Mouse (Mus musculus) midbrain, embryonic 16.5 days (tissue): ENCODE results near the gene Bpifb4. TPM values are rescaled to one million over a fixed set of nuclear protein-coding genes. Genes with fewer than 3 reads are reported as not detected.

Source experiments
- ATAC-seq: fragments of 200-750 bp; cut with Nextera tagmentation; 2 replicates; pipeline ENCODE4 v1.8.0; 2017; ENCODE audit warnings: moderate TSS enrichment
- H3K27ac ChIP-seq: fragments of 300-500 bp; sonication (generic); 2 replicates; pipeline ENCODE4 v1.5.1; 2014; ENCODE audit warnings: mild to moderate bottlenecking, low read length, mixed read lengths
- H3K27me3 ChIP-seq: fragments of 300-500 bp; sonication (generic); 2 replicates; pipeline ENCODE4 v1.6.1; 2014; ENCODE audit warnings: low read depth, low read length, mixed read lengths; ENCODE audit not compliant: control insufficient read depth, insufficient read depth
- H3K36me3 ChIP-seq: fragments of 300-500 bp; sonication (generic); 2 replicates; pipeline ENCODE4 v1.6.1; 2014; ENCODE audit warnings: mild to moderate bottlenecking, low read length, moderate library complexity, mixed read lengths; ENCODE audit not compliant: control insufficient read depth, insufficient read depth
- H3K4me1 ChIP-seq: fragments of 300-500 bp; sonication (generic); 2 replicates; pipeline ENCODE4 v1.6.1; 2014; ENCODE audit warnings: mild to moderate bottlenecking, low read length, mixed read lengths; ENCODE audit not compliant: control insufficient read depth, insufficient read depth
- H3K4me2 ChIP-seq: fragments of 300-500 bp; sonication (generic); 2 replicates; pipeline ENCODE4 v1.6.1; 2014; ENCODE audit warnings: mild to moderate bottlenecking, low read length, mixed read lengths
- H3K4me3 ChIP-seq: fragments of 300-500 bp; sonication (generic); 2 replicates; pipeline ENCODE4 v1.5.1; 2014; ENCODE audit warnings: low read depth, mild to moderate bottlenecking, low read length, moderate library complexity, mixed read lengths
- H3K9ac ChIP-seq: fragments of 300-500 bp; sonication (generic); 2 replicates; pipeline ENCODE4 v1.6.1; 2014; ENCODE audit warnings: low read depth, low read length, mixed read lengths
- H3K9me3 ChIP-seq: fragments of 300-500 bp; sonication (generic); replicated peaks from 2 replicates; pipeline ENCODE4 v1.6.1; 2014; ENCODE audit warnings: mild to moderate bottlenecking, low read length, mixed read lengths; ENCODE audit not compliant: control insufficient read depth, poor library complexity, severe bottlenecking
- WGBS: fragments of 180-500 bp; shearing (Covaris S2); extraction: QIAGEN DNeasy Blood & Tissue Kit; methylation state at CpG from one replicate; pipeline ENCODE4 v1.1.7; 2014; 5-methylcytosine and 5-hydroxymethylcytosine counted together
- polyA plus RNA-seq: library from polyadenylated mRNA; unstranded; fragments of >200 nt; fragmentation: Nextera tagmentation; extraction: Ambion mirVana; gene quantifications from 2 replicates; pipeline ENCODE4 v1.2.1, GENCODE M21; 2015

Bpifb4 gene
- not detected in 2 replicates for polyA plus RNA-seq

GRCm38 (mm10) chr2:153937843-153938242 is at the start of gene Bpifb4:
Bpifb4 (plus strand) TSS chr2:153938212.
- no peaks in the 10 kb centered on the region for H3K4me1 ChIP-seq
- no peak within 1 kb of the TSS for H3K4me3 ChIP-seq
- no peak within 1 kb of the TSS for H3K9ac ChIP-seq
- H3K27me3 ChIP-seq, result no peaks in the 10 kb centered on the region
- 89% methylated on average over 5 of the region's 5 CpGs for WGBS
- no peaks in the 10 kb centered on the region for H3K9me3 ChIP-seq
- no peak within 1 kb of the TSS for H3K4me2 ChIP-seq
- H3K36me3 ChIP-seq, result no peaks in the 10 kb centered on the region
- no peak for ATAC-seq
- H3K27ac ChIP-seq, result no peak within 1 kb of the TSS

GRCm38 (mm10) chr2:153899111-153899510 is 38.9 kb upstream of the Bpifb4 start:
- ATAC-seq, result no peak
- H3K27ac ChIP-seq, result no peak overlapping the region
- H3K4me3 ChIP-seq, result no peak overlapping the region
- H3K4me2 ChIP-seq, result no peak overlapping the region
- WGBS, result 80% methylated on average over 5 of the region's 5 CpGs
- H3K27me3 ChIP-seq, result no peaks in the 10 kb centered on the region
- no peaks in the 10 kb centered on the region for H3K9me3 ChIP-seq
- H3K4me1 ChIP-seq, result no peaks in the 10 kb centered on the region
- H3K36me3 ChIP-seq, result no peaks in the 10 kb centered on the region
- H3K9ac ChIP-seq, result no peak overlapping the region

- Histone ChIP-seq H3K27ac (no peak within 1 kb of the TSS), H3K27me3 (no peaks in the 10 kb centered on the region), H3K9me3 (no peaks in the 10 kb centered on the region), H3K4me1 (no peaks in the 10 kb centered on the region), H3K4me2 (no peak within 1 kb of the TSS), H3K9ac (no peak within 1 kb of the TSS), H3K36me3 (no peaks in the 10 kb centered on the region), H3K4me3 (no peak within 1 kb of the TSS)
- no peak for ATAC-seq
- 71% methylated on average over 4 of the region's 4 CpGs for WGBS
Observed at GRCm38 (mm10) chr2:153900088-153900487, 37.9 kb upstream of the Bpifb4 start, which contains the start of gene Bpifb6. Bpifb6 (plus strand) TSS chr2:153900388.

GRCm38 (mm10) chr2:153902726-153903125 is 35.3 kb upstream of the Bpifb4 start:
- 86% methylated on average over 6 of the region's 6 CpGs for WGBS
- no peak overlapping the region for H3K27ac ChIP-seq

GRCm38 (mm10) chr2:153906626-153907025 is 31.4 kb upstream of the Bpifb4 start:
- no peaks in the 10 kb centered on the region for H3K4me1 ChIP-seq
- H3K27ac ChIP-seq, result no peak overlapping the region
- no peak overlapping the region for H3K4me3 ChIP-seq
- no peak overlapping the region for H3K9ac ChIP-seq
- no peaks in the 10 kb centered on the region for H3K9me3 ChIP-seq
- ATAC-seq, result no peak
- 89% methylated on average over 4 of the region's 4 CpGs for WGBS
- H3K27me3 ChIP-seq, result no peaks in the 10 kb centered on the region
- no peaks in the 10 kb centered on the region for H3K36me3 ChIP-seq
- H3K4me2 ChIP-seq, result no peak overlapping the region

More at GRCm38 (mm10) chr2:153902726-153903125, 35.3 kb upstream of the Bpifb4 start:
- H3K4me1 ChIP-seq, result no peaks in the 10 kb centered on the region
- H3K27me3 ChIP-seq, result no peaks in the 10 kb centered on the region
- no peaks in the 10 kb centered on the region for H3K36me3 ChIP-seq
- no peak overlapping the region for H3K9ac ChIP-seq
- no peaks in the 10 kb centered on the region for H3K9me3 ChIP-seq
- H3K4me3 ChIP-seq, result no peak overlapping the region
- H3K4me2 ChIP-seq, result no peak overlapping the region
- ATAC-seq, result no peak

- Histone ChIP-seq H3K4me1 (no peaks in the 10 kb centered on the region), H3K4me3 (no peak overlapping the region), H3K9ac (no peak overlapping the region), H3K36me3 (no peaks in the 10 kb centered on the region), H3K9me3 (no peaks in the 10 kb centered on the region), H3K4me2 (no peak overlapping the region), H3K27me3 (no peaks in the 10 kb centered on the region), H3K27ac (no peak overlapping the region)
- no peak for ATAC-seq
- WGBS, result 43% methylated on average over 5 of the region's 5 CpGs
Observed at GRCm38 (mm10) chr2:153914151-153914550, 23.9 kb upstream of the Bpifb4 start.

GRCm38 (mm10) chr2:153917930-153918329 is 20.1 kb upstream of the Bpifb4 start, which contains the start of gene Bpifb3:
Bpifb3 (plus strand) TSS chr2:153918230.
- no peak within 1 kb of the TSS for H3K27ac ChIP-seq

GRCm38 (mm10) chr2:153921246-153921645 is 16.8 kb upstream of the Bpifb4 start:
- Histone ChIP-seq H3K4me2 (no peak overlapping the region), H3K27ac (no peak overlapping the region), H3K4me1 (no peaks in the 10 kb centered on the region), H3K9ac (no peak overlapping the region), H3K4me3 (no peak overlapping the region), H3K36me3 (no peaks in the 10 kb centered on the region), H3K9me3 (no peaks in the 10 kb centered on the region), H3K27me3 (no peaks in the 10 kb centered on the region)
- ATAC-seq, result no peak
- 86% methylated on average over 6 of the region's 6 CpGs for WGBS

More at GRCm38 (mm10) chr2:153917930-153918329, 20.1 kb upstream of the Bpifb4 start, which contains the start of gene Bpifb3:
- Histone ChIP-seq H3K4me1 (no peaks in the 10 kb centered on the region), H3K27me3 (no peaks in the 10 kb centered on the region), H3K9me3 (no peaks in the 10 kb centered on the region), H3K36me3 (no peaks in the 10 kb centered on the region), H3K4me2 (no peak within 1 kb of the TSS), H3K9ac (no peak within 1 kb of the TSS), H3K4me3 (no peak within 1 kb of the TSS)
- 55% methylated on average over 8 of the region's 8 CpGs for WGBS
- ATAC-seq, result no peak

- Histone ChIP-seq H3K9ac (no peak overlapping the region), H3K27ac (no peak overlapping the region), H3K4me2 (no peak overlapping the region), H3K27me3 (no peaks in the 10 kb centered on the region), H3K4me3 (no peak overlapping the region), H3K36me3 (no peaks in the 10 kb centered on the region), H3K9me3 (no peaks in the 10 kb centered on the region), H3K4me1 (no peaks in the 10 kb centered on the region; the same call in 1 of the 2 replicates)
- ATAC-seq, result no peak
- WGBS, result 48% methylated on average over 3 of the region's 3 CpGs
Observed at GRCm38 (mm10) chr2:153929871-153930413, 8.1 kb upstream of the Bpifb4 start.
